Mouse (Mus musculus): ENCODE results near the gene Zfp870.

DNA sequence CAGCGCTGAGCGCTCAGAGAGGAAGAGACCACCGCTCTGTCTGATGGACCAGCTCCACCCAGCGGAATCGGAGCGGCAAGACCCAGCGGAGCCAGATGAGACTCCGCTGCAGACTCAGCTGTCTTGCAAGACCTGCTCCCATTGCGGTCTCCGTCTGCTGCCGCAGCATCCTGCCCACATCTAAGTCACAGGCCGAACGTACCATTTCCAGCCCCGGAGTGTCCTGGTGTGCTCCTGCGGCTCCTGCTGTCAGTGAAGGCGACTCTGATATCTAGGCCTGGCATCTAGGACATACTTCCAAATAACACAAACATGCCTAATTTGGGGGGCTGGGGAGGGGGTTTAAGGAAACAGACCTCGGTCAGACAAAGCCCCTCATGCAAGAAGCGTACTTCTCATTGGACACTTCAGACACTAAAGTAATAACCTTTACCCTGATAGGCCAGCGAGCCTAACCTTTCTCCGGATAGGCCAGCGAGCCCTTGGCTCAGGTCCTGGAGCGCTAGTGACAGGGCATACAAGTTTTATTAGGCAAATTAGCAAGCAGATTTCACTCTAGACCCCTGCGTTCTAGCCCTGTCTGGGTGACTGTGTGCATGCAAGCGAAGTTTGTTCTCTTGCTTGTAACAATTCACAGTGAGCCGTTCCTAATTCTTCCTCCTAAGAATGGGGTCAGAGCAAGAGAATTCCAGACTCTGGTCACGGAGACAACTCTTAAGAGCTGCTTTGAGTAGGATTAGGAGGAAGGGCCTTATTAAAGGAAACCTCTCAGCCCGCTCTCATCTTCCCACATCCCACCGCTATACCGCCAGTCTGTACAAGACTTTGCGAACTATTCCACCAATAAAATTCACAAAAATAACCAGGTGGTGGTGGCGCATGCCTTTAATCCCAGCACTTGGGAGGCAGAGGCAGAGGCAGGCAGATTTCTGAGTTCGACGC is at the start of gene Zfp870:
- TF ChIP-seq CTCF (IDR thresholded peaks at IDR 0.05) (peak; percentile 53), EP300 (IDR thresholded peaks at IDR 0.05) (no peak)
